Mouse (Mus musculus): ENCODE data around the gene Lrguk. TPM values are rescaled to one million over a fixed set of nuclear protein-coding genes. Genes with fewer than 3 reads are reported as not detected.

The Lrguk gene
- total and polyA plus RNA-seq, 3 experiments, result 0.12 to 1.6 TPM; not detected in 1

GRCm38 (mm10) chr6:34087701-34088100 lies 58.5 kb downstream of the Lrguk start:
- no peak for TF ChIP-seq USF2 (IDR thresholded peaks at IDR 0.05; ENCODE audit: borderline replicate concordance in 1 of 2, insufficient read depth in 1 of 2, low read depth in 1 of 2, low read length in 2 of 2)
- TF ChIP-seq NELFE (IDR thresholded peaks at IDR 0.05; ENCODE audit: low read depth, low read length), result no peak
- no peak for TF ChIP-seq UBTF (IDR thresholded peaks at IDR 0.05; ENCODE audit: borderline replicate concordance, insufficient read depth, low read depth, low read length)
- no peak for TF ChIP-seq CHD1 (IDR thresholded peaks at IDR 0.05; ENCODE audit: low read depth, low read length)
- no peak for TF ChIP-seq POLR2AphosphoS2 (IDR thresholded peaks at IDR 0.05; ENCODE audit: low read length)
- TF ChIP-seq KAT2A (conservative IDR thresholded peaks at IDR 0.05; ENCODE audit: low read depth, low read length), result no peak
- TF ChIP-seq MAX (IDR thresholded peaks at IDR 0.05; ENCODE audit: low read length), result no peak
- TF ChIP-seq MYC (IDR thresholded peaks at IDR 0.05; ENCODE audit: low read depth, low read length), result no peak
- TF ChIP-seq POLR2A (IDR thresholded peaks at IDR 0.05; ENCODE audit: control insufficient read depth in 1 of 2, insufficient read depth in 1 of 2, low read depth in 1 of 2, low read length in 2 of 2, poor library complexity in 1 of 2), result no peak
- no peak for TF ChIP-seq MAFK (IDR thresholded peaks at IDR 0.05; ENCODE audit: borderline replicate concordance, low read depth, low read length)
- no peak for TF ChIP-seq HCFC1 (IDR thresholded peaks at IDR 0.05; ENCODE audit: low read depth, low read length)
- TF ChIP-seq MXI1 (IDR thresholded peaks at IDR 0.05; ENCODE audit: low read depth, low read length), result no peak
- no peak for TF ChIP-seq MEF2A (IDR thresholded peaks at IDR 0.05; ENCODE audit: extremely low read depth, insufficient replicate concordance, low read depth, low read length, poor library complexity, severe bottlenecking)
- no peak for TF ChIP-seq TCF12 (IDR thresholded peaks at IDR 0.05; ENCODE audit: low read depth, low read length)
- no peak for TF ChIP-seq ZMIZ1 (IDR thresholded peaks at IDR 0.05; ENCODE audit: low read depth, low read length)
- no peak for TF ChIP-seq ZNF384 (IDR thresholded peaks at IDR 0.05; ENCODE audit: low read depth, low read length)
- H3K9ac ChIP-seq (ENCODE audit: control insufficient read depth, low read depth, low read length, poor library complexity, severe bottlenecking), result no peak overlapping the region

GRCm38 (mm10) chr6:34088986-34089385 lies 59.7 kb downstream of the Lrguk start:
- Histone ChIP-seq H3K9ac (ENCODE audit: control insufficient read depth, low read depth, low read length, poor library complexity, severe bottlenecking) (no peak overlapping the region), H3K4me3 (ENCODE audit: control insufficient read depth in 1 of 2, insufficient read depth in 1 of 2, low read depth in 2 of 2, low read length in 2 of 2) (no peak overlapping the region), H3K36me3 (ENCODE audit: control insufficient read depth in 1 of 2, insufficient read depth in 2 of 2, low read length in 2 of 2) (no peaks in the 10 kb centered on the region), H3K4me1 (ENCODE audit: control insufficient read depth in 1 of 2, insufficient read depth in 2 of 2, low read length in 2 of 2) (no peaks in the 10 kb centered on the region), H3K79me2 (ENCODE audit: control insufficient read depth, insufficient read depth, low read length, poor library complexity) (no peaks in the 10 kb centered on the region), H3K27ac (ENCODE audit: control insufficient read depth, low read depth, low read length) (no peak overlapping the region), H3K9me3 (replicated peaks; ENCODE audit: insufficient read depth, low read length) (no peaks in the 10 kb centered on the region), H3K27me3 (ENCODE audit: control insufficient read depth in 1 of 2, insufficient read depth in 2 of 2, low read length in 2 of 2) (peaks cover 0 to 2% of the 10 kb centered on the region in 2 experiments; a peak in 1 of 4 replicates)
- TF ChIP-seq ZKSCAN1 (IDR thresholded peaks at IDR 0.05; ENCODE audit: low read depth, low read length) (no peak), TAL1 (IDR thresholded peaks at IDR 0.05; ENCODE audit: low read length) (no peak), NELFE (IDR thresholded peaks at IDR 0.05; ENCODE audit: low read depth, low read length) (no peak), MEF2A (IDR thresholded peaks at IDR 0.05; ENCODE audit: extremely low read depth, insufficient replicate concordance, low read depth, low read length, poor library complexity, severe bottlenecking) (no peak), JUND (IDR thresholded peaks at IDR 0.05; ENCODE audit: low read depth, low read length) (no peak), USF1 (IDR thresholded peaks at IDR 0.05; ENCODE audit: low read depth, low read length) (no peak), TCF12 (IDR thresholded peaks at IDR 0.05; ENCODE audit: low read depth, low read length) (no peak), ZMIZ1 (IDR thresholded peaks at IDR 0.05; ENCODE audit: low read depth, low read length) (no peak), USF2 (IDR thresholded peaks at IDR 0.05; ENCODE audit: borderline replicate concordance in 1 of 2, insufficient read depth in 1 of 2, low read depth in 1 of 2, low read length in 2 of 2) (no peak), ELF1 (IDR thresholded peaks at IDR 0.05; ENCODE audit: low read depth, low read length) (no peak), NRF1 (IDR thresholded peaks at IDR 0.05; ENCODE audit: insufficient read depth, low read depth, low read length, poor library complexity, severe bottlenecking) (no peak)
- no peak for DNase-seq (ENCODE audit: low read depth, low spot score)

More at GRCm38 (mm10) chr6:34087701-34088100, 58.5 kb downstream of the Lrguk start:
- Histone ChIP-seq H3K9me3 (replicated peaks; ENCODE audit: insufficient read depth, low read length) (no peaks in the 10 kb centered on the region), H3K79me2 (ENCODE audit: control insufficient read depth, insufficient read depth, low read length, poor library complexity) (no peaks in the 10 kb centered on the region), H3K4me1 (ENCODE audit: control insufficient read depth in 1 of 2, insufficient read depth in 2 of 2, low read length in 2 of 2) (no peaks in the 10 kb centered on the region), H3K36me3 (ENCODE audit: control insufficient read depth in 1 of 2, insufficient read depth in 2 of 2, low read length in 2 of 2) (no peaks in the 10 kb centered on the region), H3K27me3 (ENCODE audit: control insufficient read depth in 1 of 2, insufficient read depth in 2 of 2, low read length in 2 of 2) (no peaks in the 10 kb centered on the region; a peak in 1 of 4 replicates), H3K27ac (ENCODE audit: control insufficient read depth, low read depth, low read length) (no peak overlapping the region), H3K4me3 (ENCODE audit: control insufficient read depth in 1 of 2, insufficient read depth in 1 of 2, low read depth in 2 of 2, low read length in 2 of 2) (no peak overlapping the region)
- no peak for DNase-seq (ENCODE audit: low read depth, low spot score)
